Mouse (Mus musculus) cerebral cortex, adult 2 months (tissue): ENCODE data around the gene Fgfr1op2.

ENCODE experiments used
- WGBS: fragments of 180-500 bp; shearing (Covaris S2); methylation state at CpG from one replicate; pipeline ENCODE4 v1.1.7; 2018; 5-methylcytosine and 5-hydroxymethylcytosine counted together

Gene Fgfr1op2

GRCm38 (mm10) chr6:146611385-146611784 lies 34.4 kb downstream of the Fgfr1op2 start:
- 73% methylated on average over 6 of the region's 6 CpGs for WGBS

GRCm38 (mm10) chr6:146611897-146612296 lies 34.9 kb downstream of the Fgfr1op2 start:
- 92% methylated on average over 7 of the region's 7 CpGs for WGBS

DNA sequence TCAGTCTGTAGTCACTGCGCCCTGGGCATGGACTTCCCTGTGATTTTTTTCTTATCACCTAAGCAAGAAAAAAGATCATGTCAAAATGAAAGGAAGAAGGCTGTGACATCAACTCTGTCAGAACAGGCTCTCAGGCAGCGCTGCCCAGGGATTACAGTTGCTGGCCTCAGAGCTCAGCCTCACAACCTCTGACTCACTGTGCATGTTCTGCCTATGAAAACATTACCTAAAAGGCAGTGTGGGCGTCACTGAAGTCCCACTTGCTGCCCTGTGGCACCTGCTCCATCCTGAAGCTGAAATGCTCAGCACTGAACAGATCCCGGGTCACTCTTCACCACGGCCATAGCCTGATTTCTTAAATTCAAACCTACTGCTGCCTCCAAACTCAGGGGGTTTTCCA lies 35.7 kb downstream of the Fgfr1op2 start:
- WGBS, result 90% methylated on average over 5 of the region's 5 CpGs

DNA sequence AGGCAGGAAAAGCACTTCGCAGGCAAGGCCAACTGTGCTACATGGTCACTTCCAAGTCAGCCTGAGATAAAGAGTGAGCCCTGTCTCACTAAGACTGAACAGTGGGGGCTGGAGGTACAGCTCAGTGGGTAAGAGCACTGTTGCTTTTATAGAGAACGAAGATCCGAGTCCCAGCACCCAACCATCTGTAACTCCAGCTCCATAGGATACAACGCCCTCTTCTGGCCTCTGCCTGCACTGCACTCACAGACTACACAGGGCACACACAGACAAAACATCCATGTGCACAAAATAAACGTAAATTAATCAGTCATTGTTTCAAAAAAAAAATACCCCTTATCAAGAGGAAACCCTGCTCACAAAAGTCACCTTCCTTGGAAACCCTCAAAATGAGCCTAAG lies 36.9 kb downstream of the Fgfr1op2 start:
- WGBS, result 91% methylated on average over 5 of the region's 5 CpGs

DNA sequence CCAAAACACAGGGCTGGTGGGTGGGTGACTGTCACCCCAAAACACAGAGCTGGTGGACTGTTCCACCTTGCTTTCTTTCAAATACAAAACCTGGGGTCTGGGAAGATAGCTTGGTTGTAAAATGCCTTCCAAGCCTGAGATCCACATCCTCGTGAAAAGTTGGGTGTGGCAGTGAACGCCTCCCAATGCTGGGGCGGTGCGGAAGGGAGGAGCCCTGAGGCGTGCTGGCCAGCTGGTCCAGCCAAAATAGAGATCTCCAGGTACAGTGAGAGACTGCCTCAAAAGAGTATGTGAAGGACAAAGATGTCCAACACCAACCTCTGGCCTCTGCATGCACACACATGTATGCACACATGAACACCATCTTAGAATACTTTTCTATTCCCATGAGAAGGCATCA lies 37.5 kb downstream of the Fgfr1op2 start:
- WGBS, result 96% methylated on average over 5 of the region's 5 CpGs

DNA sequence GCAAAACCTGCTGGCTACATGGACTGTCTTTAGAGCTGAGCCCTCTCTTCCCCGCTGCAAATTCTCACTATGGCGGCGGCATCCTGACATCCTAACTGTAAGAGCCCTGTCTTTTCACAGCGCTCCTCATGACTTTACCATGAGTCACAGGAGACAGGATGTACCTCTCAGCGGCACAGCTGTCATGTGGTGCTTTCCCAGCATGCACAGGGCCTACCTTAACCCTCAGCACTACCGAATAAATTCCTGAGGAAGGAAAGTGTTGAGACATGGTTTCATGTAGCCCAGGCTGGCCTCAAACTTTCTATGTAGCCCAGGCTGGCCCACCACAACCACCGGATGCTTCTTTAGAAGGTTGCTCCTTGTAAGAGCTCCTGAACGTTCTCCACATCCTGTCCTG lies 38.9 kb downstream of the Fgfr1op2 start:
- WGBS, result 92% methylated on average over 8 of the region's 8 CpGs

DNA sequence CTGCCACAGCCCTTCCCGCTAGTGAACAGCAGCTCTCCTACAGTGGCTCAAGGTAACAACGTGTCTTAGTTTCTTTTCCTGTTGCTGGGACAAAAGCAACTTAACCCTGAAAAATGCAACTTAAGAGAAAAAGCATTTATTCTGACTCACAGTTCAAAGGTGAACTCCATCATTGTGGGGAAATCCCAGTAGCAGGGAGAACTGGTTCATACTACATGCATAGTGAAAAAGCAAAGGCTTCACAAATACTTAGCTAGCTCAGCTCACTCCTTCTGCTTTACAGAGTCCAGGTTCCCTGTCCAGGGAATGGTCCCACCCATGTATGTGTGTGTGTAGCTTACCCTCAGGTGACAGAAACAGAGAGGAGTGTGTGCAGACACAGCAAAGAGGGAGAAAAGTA lies 39.7 kb downstream of the Fgfr1op2 start:
- WGBS, result 92% methylated on average over 2 of the region's 2 CpGs

GRCm38 (mm10) chr6:146628123-146628522 lies 51.1 kb downstream of the Fgfr1op2 start:
- WGBS, result 58% methylated on average over 3 of the region's 3 CpGs

DNA sequence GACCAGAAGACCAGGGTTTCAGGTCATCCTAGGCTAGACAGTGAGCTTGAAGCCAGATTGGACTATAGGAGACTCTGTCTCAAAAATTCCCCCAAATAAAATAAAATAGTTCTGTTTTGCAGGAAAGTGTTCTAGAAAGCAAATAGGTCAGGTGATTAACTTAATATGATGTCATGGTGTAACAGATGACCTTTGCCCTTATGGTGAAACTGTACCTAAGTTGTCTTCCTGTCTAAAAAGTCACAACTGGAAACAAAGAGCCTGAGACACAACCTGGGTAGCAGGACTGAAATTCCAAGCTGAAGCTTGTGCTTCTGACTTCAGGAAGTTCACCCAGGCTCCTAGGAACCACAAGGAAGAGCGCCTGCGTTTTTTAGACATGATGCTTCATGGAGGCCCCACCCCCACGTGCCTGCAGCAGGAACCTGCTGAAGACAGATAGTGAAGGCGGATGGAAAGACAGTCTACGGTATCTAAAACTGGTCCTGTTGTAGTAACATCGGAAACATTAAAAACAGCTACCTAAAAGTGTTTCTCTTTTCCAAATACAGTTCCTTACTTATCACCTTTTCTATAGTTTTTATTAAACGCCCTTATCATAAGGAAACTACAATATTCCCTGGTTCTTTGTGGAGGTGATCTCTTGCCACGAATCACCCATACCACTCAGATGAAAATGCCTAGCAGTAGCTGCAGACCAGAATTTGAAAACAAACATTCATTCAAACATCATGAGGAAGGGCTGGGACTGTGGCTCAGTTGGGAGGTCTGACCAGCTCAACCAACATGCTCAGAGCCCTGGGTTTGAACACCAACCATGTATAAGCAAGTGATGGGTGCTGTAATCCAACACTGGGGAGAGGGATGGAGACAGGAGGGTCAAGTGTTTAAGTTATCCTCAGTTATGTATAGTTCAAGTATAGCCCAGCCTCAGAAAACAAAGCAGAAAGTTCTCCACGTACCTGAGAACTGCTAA lies 53.1 kb downstream of the Fgfr1op2 start:
- WGBS, result 74% methylated on average over 9 of the region's 9 CpGs

- 73% methylated on average over 4 of the region's 4 CpGs for WGBS
These were observed 54.0 kb downstream of the Fgfr1op2 start for GRCm38 (mm10) chr6:146630961-146631360.

GRCm38 (mm10) chr6:146631847-146632246 lies 54.8 kb downstream of the Fgfr1op2 start:
- WGBS, result 81% methylated on average over 8 of the region's 8 CpGs

GRCm38 (mm10) chr6:146632403-146632802 lies 55.4 kb downstream of the Fgfr1op2 start:
- 85% methylated on average over 9 of the region's 9 CpGs for WGBS

DNA sequence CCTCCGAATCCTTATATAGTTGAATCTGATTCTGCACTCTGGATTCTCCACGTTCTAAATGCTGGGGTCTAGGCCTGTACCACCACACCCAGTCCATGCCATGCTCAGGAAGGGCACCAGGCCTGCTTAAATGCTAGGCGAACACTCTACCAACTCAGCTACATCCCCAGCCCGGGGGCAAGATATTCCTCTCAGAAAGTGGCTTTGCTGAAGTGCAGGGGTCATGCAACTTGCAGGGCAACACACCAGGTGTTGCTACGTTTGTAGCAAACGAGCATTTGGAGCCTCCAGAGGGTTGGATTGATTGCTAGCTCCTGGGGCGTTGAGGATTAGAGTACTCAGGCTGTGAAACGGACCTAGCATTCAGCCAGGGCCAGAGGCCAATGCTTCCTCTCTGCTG lies 56.1 kb downstream of the Fgfr1op2 start:
- 51% methylated on average over 8 of the region's 8 CpGs for WGBS

DNA sequence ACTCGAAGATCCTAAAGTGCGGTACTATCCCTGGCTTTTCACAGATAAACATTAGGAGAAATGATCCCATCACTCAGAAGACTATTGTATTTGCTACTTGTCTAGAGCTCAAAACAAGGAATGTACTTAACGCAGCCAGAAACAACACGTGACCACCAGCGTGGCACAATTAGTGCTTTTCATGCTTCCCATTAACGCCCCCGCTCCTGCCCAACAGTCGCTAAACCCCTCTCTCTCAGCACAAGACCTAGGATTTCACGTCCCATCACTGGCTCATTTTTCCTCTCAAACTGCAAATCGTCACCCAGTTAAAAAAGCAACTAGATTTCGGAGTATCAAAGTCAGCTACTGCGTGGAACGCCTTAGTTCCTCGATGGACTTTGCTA lies 56.6 kb downstream of the Fgfr1op2 start:
- 6% methylated on average over 14 of the region's 14 CpGs for WGBS

DNA sequence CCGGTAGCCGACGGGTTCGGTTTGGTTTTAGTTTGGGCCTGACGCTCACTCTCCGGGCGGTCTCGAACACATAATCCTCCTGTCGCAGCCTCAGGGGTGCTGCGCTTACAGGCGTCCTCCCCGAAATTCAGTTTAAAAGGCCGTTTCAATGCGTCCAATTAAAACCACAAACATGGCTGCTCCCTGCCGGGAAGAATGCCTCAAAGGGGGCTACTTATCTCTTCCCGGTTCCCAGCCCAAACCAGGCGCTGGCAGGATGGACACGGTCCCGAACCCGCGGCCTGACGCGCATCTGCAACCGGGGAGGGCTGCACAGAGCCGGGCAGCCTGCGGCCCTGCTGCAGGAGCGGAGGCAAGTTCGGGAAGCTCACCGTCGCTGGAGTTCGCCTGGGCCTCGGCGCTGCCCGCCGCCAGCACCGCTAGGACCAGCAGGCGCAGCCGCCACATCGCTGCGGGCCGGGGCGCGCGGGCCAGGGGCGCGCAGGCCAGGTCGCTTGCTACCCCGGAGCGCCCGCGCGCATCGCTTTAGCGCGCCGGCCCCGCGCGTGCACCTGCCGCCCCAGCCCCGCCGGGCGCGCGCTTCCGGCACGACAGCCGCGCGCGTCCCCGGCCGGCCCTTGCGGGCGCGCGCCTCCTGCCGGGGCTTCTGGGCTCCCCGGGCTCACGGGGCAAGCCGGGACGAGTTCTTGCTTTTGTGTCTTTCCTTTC lies 57.2 kb downstream of the Fgfr1op2 start:
- WGBS, result 1% methylated on average over 80 of the region's 82 CpGs

DNA sequence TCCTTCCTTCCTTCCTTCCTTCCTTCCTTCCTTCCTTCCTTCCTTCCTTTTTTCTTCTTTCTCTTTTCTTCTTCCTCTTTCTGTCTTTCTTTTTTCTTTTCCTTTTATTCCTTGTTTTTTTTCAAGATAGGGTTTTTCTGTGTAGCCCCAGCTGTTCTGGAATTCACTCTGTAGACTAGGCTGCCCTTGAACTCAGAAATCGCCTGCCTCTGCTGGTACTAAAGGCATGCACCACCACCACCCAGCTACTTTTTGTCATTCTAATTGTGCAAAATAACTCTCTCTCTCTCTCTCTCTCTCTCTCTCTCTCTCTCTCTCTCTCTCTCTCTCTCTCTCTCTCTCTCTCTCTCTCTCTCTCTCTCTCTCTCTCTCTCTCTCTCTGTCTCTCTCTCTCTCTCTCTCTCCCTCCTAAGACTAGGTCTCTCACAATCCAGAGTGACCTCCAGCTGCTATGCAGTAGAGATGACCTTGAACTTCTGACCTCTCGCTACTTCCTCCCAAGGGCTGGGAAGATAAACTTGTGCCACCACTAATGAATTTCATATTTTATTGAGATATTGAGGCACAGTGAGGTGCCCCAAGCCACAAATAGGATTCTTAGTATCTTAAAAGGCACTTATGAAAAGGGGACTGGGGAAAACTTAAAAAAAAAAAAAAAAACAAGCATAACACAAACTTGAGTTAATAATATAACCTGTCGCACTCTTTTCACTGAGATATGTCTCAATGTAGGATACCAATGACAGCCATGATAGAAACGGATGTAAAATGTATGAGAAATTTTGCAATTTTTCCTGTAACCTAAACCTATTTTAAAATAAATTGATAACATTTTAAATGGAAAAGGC lies 58.0 kb downstream of the Fgfr1op2 start:
- 63% methylated on average over 4 of the region's 4 CpGs for WGBS

- WGBS, result 90% methylated on average over 5 of the region's 5 CpGs
These were observed 59.5 kb downstream of the Fgfr1op2 start for GRCm38 (mm10) chr6:146636482-146636881.

DNA sequence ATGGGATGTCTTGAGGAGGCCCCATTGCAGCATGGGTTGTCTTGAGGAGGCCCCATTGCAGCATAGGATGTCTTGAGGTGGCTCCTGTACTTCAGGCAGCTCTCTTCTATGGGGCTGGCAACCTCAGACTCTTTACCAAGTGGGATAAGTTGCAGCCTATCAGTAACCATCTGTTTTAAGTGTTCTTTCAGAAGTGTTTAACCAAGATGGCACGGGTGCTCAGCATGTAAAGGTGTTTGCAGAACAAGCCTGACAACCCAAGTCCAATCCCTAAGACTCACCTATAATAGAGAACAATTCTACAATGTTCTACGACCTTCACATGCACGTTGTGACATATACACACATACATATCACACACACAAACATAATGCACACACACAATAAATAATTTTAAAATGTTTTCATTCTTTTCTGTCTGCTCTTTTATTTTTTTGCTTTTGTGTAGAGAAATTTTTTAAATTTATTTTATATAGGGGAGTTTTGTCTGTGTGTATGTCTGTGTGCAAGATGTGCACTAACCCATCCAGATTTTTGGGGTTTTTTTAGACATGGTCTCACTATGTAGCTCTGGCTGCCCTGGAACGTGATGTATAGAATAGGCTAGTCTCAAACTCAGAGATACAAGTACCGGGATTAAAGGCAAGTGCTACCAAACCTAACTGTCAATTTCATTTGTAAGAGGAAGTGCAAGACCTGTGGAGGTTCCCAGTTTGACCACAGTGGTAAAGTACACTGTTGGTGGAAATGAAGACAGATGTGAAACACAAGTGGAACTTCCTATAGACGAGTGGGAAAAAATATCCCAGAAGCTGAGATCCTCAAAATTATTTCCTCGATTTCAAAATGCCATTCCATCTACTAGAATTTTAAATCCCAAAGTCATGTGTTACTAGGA lies 63.3 kb downstream of the Fgfr1op2 start:
- 88% methylated on average over 7 of the region's 7 CpGs for WGBS

GRCm38 (mm10) chr6:146640991-146641390 lies 64.0 kb downstream of the Fgfr1op2 start:
- 73% methylated on average over 6 of the region's 6 CpGs for WGBS

- 61% methylated on average over 11 of the region's 11 CpGs for WGBS
These were observed 64.7 kb downstream of the Fgfr1op2 start for GRCm38 (mm10) chr6:146641621-146642210.
